In genomic region chr3:103735776-103736600, GRCm38 (mm10) we compare ENCODE assay signal across 13 mouse cellular contexts. TPM values are rescaled to one million over a fixed set of nuclear protein-coding genes. Genes with fewer than 3 reads are reported as not detected.
DNase-seq lines count a peak whose midpoint lies in the region; ATAC-seq and TF ChIP-seq lines count a peak whose summit lies in the region.
"Had no signal": no experiment of that assay in that cellular context is flagged by ENCODE, and none has a peak within 500 bp of the region (broad histone marks: within the 10 kb centered on the region; RNA-seq: fewer than 3 reads in every experiment).

No protein-coding gene starts in this region.

- peak overlapping the region; percentile 43 to 45; a peak in 3 of 4 replicates for H3K4me3 ChIP-seq in heart, embryonic 14.5 days (ENCODE audit: control insufficient read depth in 1 of 2, insufficient read depth in 1 of 2, low read depth in 1 of 2, low read length in 2 of 2)
- H3K4me3 ChIP-seq in CH12.LX (replicated peaks in 1 of 3; ENCODE audit: low read depth in 2 of 3, low read length in 2 of 3, poor library complexity in 1 of 3): peak overlapping the region; percentile 55 to 62 (median 61)
- H3K4me3 ChIP-seq in embryonic facial prominence, embryonic 14.5 days (ENCODE audit: low read depth, low read length): peak overlapping the region; percentile 48
- peak overlapping the region; percentile 47 for H3K4me3 ChIP-seq in limb, embryonic 15.5 days
- H3K4me3 ChIP-seq in midbrain, embryonic 13.5 days (replicated peaks): no peak overlapping the region
- H3K4me3 ChIP-seq: hindbrain, embryonic 15.5 days; liver, embryonic 12.5 days had no signal

- H3K27ac ChIP-seq in heart, embryonic 14.5 days (replicated peaks in 1 of 2; ENCODE audit: control insufficient read depth in 1 of 2, insufficient read depth in 1 of 2, low read depth in 2 of 2, low read length in 2 of 2): peak overlapping the region; percentile 85 to 94
- peak overlapping the region; percentile 78 for H3K27ac ChIP-seq in CH12.LX (ENCODE audit: insufficient read depth, low read depth)
- H3K27ac ChIP-seq in embryonic facial prominence, embryonic 14.5 days (replicated peaks; ENCODE audit: low read depth, low read length): peak overlapping the region; percentile 91
- H3K27ac ChIP-seq in limb, embryonic 15.5 days: peak overlapping the region; percentile 96
- H3K27ac ChIP-seq in midbrain, embryonic 13.5 days: no peak overlapping the region

- intact Hi-C loops in heart, postnatal 25 days (cut with DNase I): loop anchor here (2.0 to 5.0 kb wide), 3 partner anchors 151 to 309 kb away; no protein-coding TSS in a partner anchor

- dilution Hi-C loops in CH12.LX (cut with MboI; ENCODE audit: extremely low pct_ligation_motif_present, extremely low pct_unique_long_range_greater_than_20kb, low sequenced_read_pairs): no loop called here

- DNase-seq in heart, postnatal 25 days (ENCODE audit: low spot score): no peak
- no peak for DNase-seq in CH12.LX (ENCODE audit: extremely low read depth)
- DNase-seq in embryonic facial prominence, embryonic 14.5 days (ENCODE audit: low spot score): peak; percentile 73
- DNase-seq in layer of hippocampus, adult 18-20 months (ENCODE audit: low spot score in 2 of 2): no peak
- no peak for DNase-seq in ovary, postnatal 10 days (ENCODE audit: low spot score)
- DNase-seq: cerebellum, postnatal 14 days had no signal

- in situ Hi-C loops in CH12.LX (cut with MboI; ENCODE audit: low pct_ligation_motif_present, low pct_unique_long_range_greater_than_20kb, low sequenced_read_pairs): loop anchor here (5.0 to 10.0 kb wide), 2 partner anchors 44 to 301 kb away; no protein-coding TSS in a partner anchor

- 49% methylated on average over 28 of the region's 28 CpGs for WGBS in heart, embryonic 14.5 days
- WGBS in embryonic facial prominence, embryonic 14.5 days: 53% methylated on average over 28 of the region's 28 CpGs
- WGBS in limb, embryonic 15.5 days: 47% methylated on average over 28 of the region's 28 CpGs
- WGBS in midbrain, embryonic 13.5 days: 79% methylated on average over 28 of the region's 28 CpGs

- H3K9me3 ChIP-seq in heart, embryonic 14.5 days (ENCODE audit: control insufficient read depth, low read length): no peaks in the 10 kb centered on the region
- no peaks in the 10 kb centered on the region for H3K9me3 ChIP-seq in CH12.LX (replicated peaks; ENCODE audit: low read length)
- no peaks in the 10 kb centered on the region for H3K9me3 ChIP-seq in embryonic facial prominence, embryonic 14.5 days (ENCODE audit: control insufficient read depth, low read length)
- no peaks in the 10 kb centered on the region for H3K9me3 ChIP-seq in limb, embryonic 15.5 days
- H3K9me3 ChIP-seq in midbrain, embryonic 13.5 days: no peaks in the 10 kb centered on the region
- H3K9me3 ChIP-seq: hindbrain, embryonic 15.5 days; liver, embryonic 12.5 days had no signal

- no peak for TF ChIP-seq CTCF in CH12.LX (conservative IDR thresholded peaks at IDR 0.05 in 1 of 2, IDR thresholded peaks at IDR 0.05 in 1 of 2; ENCODE audit: low read depth in 2 of 2, low read length in 2 of 2)

- TF ChIP-seq EP300 in CH12.LX (IDR thresholded peaks at IDR 0.05; ENCODE audit: low read length): no peak

- H3K4me1 ChIP-seq in heart, embryonic 14.5 days (ENCODE audit: control insufficient read depth in 2 of 2, insufficient read depth in 2 of 2, low read length in 2 of 2): peaks cover 46% of the 10 kb centered on the region in 2 experiments
- peaks cover 31 to 82% of the 10 kb centered on the region in 2 experiments for H3K4me1 ChIP-seq in CH12.LX (ENCODE audit: control insufficient read depth in 1 of 2, insufficient read depth in 2 of 2)
- H3K4me1 ChIP-seq in embryonic facial prominence, embryonic 14.5 days (ENCODE audit: control insufficient read depth, insufficient read depth, low read length): peaks cover 47% of the 10 kb centered on the region
- peaks cover 56% of the 10 kb centered on the region for H3K4me1 ChIP-seq in limb, embryonic 15.5 days
- peaks cover 57% of the 10 kb centered on the region for H3K4me1 ChIP-seq in midbrain, embryonic 13.5 days (replicated peaks)

- peak; percentile 5; the same call in 1 of the 2 replicates for ATAC-seq in heart, embryonic 14.5 days (ENCODE audit: insufficient number of reproducible peaks, insufficient read depth, low FRiP score, low read depth)
- ATAC-seq in embryonic facial prominence, embryonic 14.5 days (ENCODE audit: low read depth): no peak
- no peak for ATAC-seq in limb, embryonic 15.5 days (ENCODE audit: insufficient number of reproducible peaks, low FRiP score, low TSS enrichment, low read depth)
- no peak for ATAC-seq in midbrain, embryonic 13.5 days
- ATAC-seq: liver, embryonic 12.5 days had no signal

- peak overlapping the region; percentile 74 for H3K9ac ChIP-seq in heart, embryonic 14.5 days (ENCODE audit: low read length)
- H3K9ac ChIP-seq in CH12.LX (ENCODE audit: insufficient read depth, low read depth): peak overlapping the region; percentile 56
- H3K9ac ChIP-seq in embryonic facial prominence, embryonic 14.5 days (ENCODE audit: low read depth, low read length): peak overlapping the region; percentile 64
- 0 out of 2 replicates have a peak overlapping the region, but pooled peaks have one; percentile 20 for H3K9ac ChIP-seq in limb, embryonic 15.5 days
- H3K9ac ChIP-seq in midbrain, embryonic 13.5 days (replicated peaks): no peak overlapping the region
- H3K9ac ChIP-seq: hindbrain, embryonic 15.5 days; liver, embryonic 12.5 days had no signal

- no peaks in the 10 kb centered on the region for H3K27me3 ChIP-seq in heart, embryonic 14.5 days (ENCODE audit: control insufficient read depth, insufficient read depth, low read length)
- no peaks in the 10 kb centered on the region for H3K27me3 ChIP-seq in CH12.LX (replicated peaks)
- H3K27me3 ChIP-seq in embryonic facial prominence, embryonic 14.5 days (replicated peaks; ENCODE audit: control insufficient read depth, insufficient read depth, low read length): no peaks in the 10 kb centered on the region
- no peaks in the 10 kb centered on the region for H3K27me3 ChIP-seq in limb, embryonic 15.5 days
- peaks cover 6% of the 10 kb centered on the region; the same call in 1 of the 2 replicates for H3K27me3 ChIP-seq in midbrain, embryonic 13.5 days
- H3K27me3 ChIP-seq: hindbrain, embryonic 15.5 days; liver, embryonic 12.5 days had no signal

- H3K4me2 ChIP-seq in heart, embryonic 14.5 days (ENCODE audit: low read length): peak overlapping the region; percentile 68
- H3K4me2 ChIP-seq in CH12.LX (ENCODE audit: insufficient read depth, low read depth, poor library complexity, severe bottlenecking): peak overlapping the region; percentile 74
- H3K4me2 ChIP-seq in embryonic facial prominence, embryonic 14.5 days (ENCODE audit: low read depth, low read length): peak overlapping the region; percentile 56
- peak overlapping the region; percentile 52 for H3K4me2 ChIP-seq in limb, embryonic 15.5 days
- H3K4me2 ChIP-seq in midbrain, embryonic 13.5 days (replicated peaks): no peak overlapping the region

- no peaks in the 10 kb centered on the region for H3K36me3 ChIP-seq in heart, embryonic 14.5 days (ENCODE audit: control insufficient read depth, insufficient read depth, low read length)
- peaks cover 0 to 15% of the 10 kb centered on the region in 2 experiments for H3K36me3 ChIP-seq in CH12.LX (replicated peaks in 1 of 2; ENCODE audit: control insufficient read depth in 1 of 2, insufficient read depth in 1 of 2, low read length in 1 of 2)
- H3K36me3 ChIP-seq in embryonic facial prominence, embryonic 14.5 days (ENCODE audit: control insufficient read depth, insufficient read depth, low read length): peaks cover 9% of the 10 kb centered on the region; the same call in 1 of the 2 replicates
- H3K36me3 ChIP-seq in limb, embryonic 15.5 days: no peaks in the 10 kb centered on the region; the same call in 1 of the 2 replicates
- no peaks in the 10 kb centered on the region for H3K36me3 ChIP-seq in midbrain, embryonic 13.5 days
- H3K36me3 ChIP-seq: hindbrain, embryonic 15.5 days had no signal

- TF ChIP-seq POLR2A in CH12.LX (IDR thresholded peaks at IDR 0.05; ENCODE audit: low read depth, low read length): no peak

- peaks cover 6% of the 10 kb centered on the region; the same call in 1 of the 2 replicates for H3K79me2 ChIP-seq in CH12.LX (replicated peaks; ENCODE audit: control insufficient read depth, extremely low read depth, insufficient read depth, poor library complexity, severe bottlenecking)

- TF ChIP-seq RAD21 in CH12.LX (IDR thresholded peaks at IDR 0.05; ENCODE audit: low read depth, low read length): no peak

RNA-seq across cellular contexts. Expression of gene Olfml3, which starts 1.8 kb away (rescaled TPM):
- 23.5 and 27.4 TPM in 2 replicates for polyA plus RNA-seq in heart, embryonic 14.5 days (2014; fragmentation: Nextera tagmentation; extraction: Ambion mirVana)
- 1 to 10 TPM; 5.4 to 5.7 TPM for total RNA-seq in heart, postnatal 25 days (2021)
- total RNA-seq in CH12.LX (2012; rRNA removed): 14.0 and 16.0 TPM in 2 replicates
- total RNA-seq in CH12.LX (2014; rRNA removed): 18.3 and 19.7 TPM in 2 replicates
- 33.3 and 34.0 TPM in 2 replicates for polyA plus RNA-seq in CH12.LX (2012; ENCODE audit: insufficient read length, low read depth)
- 73.3 and 79.1 TPM in 2 replicates for polyA plus RNA-seq in embryonic facial prominence, embryonic 14.5 days (2014; fragmentation: Nextera tagmentation; extraction: Ambion mirVana)
- 71.8 and 79.7 TPM in 2 replicates for polyA plus RNA-seq in limb, embryonic 15.5 days (2015; fragmentation: Nextera tagmentation; extraction: Ambion mirVana)
- total RNA-seq in layer of hippocampus, adult 18-20 months (2021): 10 to 100 TPM; 12.0 to 14.1 TPM
- polyA plus RNA-seq in midbrain, embryonic 13.5 days (2015; fragmentation: Nextera tagmentation; extraction: Ambion mirVana): 3.3 TPM in 2 replicates

RNA-seq across cellular contexts. Expression of gene Gm10964, which starts 3.2 kb away (rescaled TPM):
- not detected in 2 replicates for polyA plus RNA-seq in heart, embryonic 14.5 days (2014; fragmentation: Nextera tagmentation; extraction: Ambion mirVana)
- not detected for total RNA-seq in heart, postnatal 25 days (2021)
- not detected in 2 replicates for total RNA-seq in CH12.LX (2012; rRNA removed)
- not detected in 2 replicates for total RNA-seq in CH12.LX (2014; rRNA removed)
- polyA plus RNA-seq in CH12.LX (2012; ENCODE audit: insufficient read length, low read depth): not detected in 2 replicates
- not detected in 2 replicates for polyA plus RNA-seq in embryonic facial prominence, embryonic 14.5 days (2014; fragmentation: Nextera tagmentation; extraction: Ambion mirVana)
- not detected in 2 replicates for polyA plus RNA-seq in limb, embryonic 15.5 days (2015; fragmentation: Nextera tagmentation; extraction: Ambion mirVana)
- not detected for total RNA-seq in layer of hippocampus, adult 18-20 months (2021)
- not detected in 2 replicates for polyA plus RNA-seq in midbrain, embryonic 13.5 days (2015; fragmentation: Nextera tagmentation; extraction: Ambion mirVana)
- total RNA-seq: adrenal gland, postnatal 10 days; ES-E14 had no signal
- polyA plus RNA-seq: hindbrain, embryonic 15.5 days; liver, embryonic 12.5 days had no signal

RNA-seq across cellular contexts. Expression of gene Hipk1, which starts 55.4 kb away (rescaled TPM):
- polyA plus RNA-seq in heart, embryonic 14.5 days (2014; fragmentation: Nextera tagmentation; extraction: Ambion mirVana): 14.4 and 15.3 TPM in 2 replicates
- total RNA-seq in heart, postnatal 25 days (2021): 100 to 1,000 TPM in 1 of 2 experiments, 10 to 100 TPM in 1; 90.0 to 101 TPM
- 32.7 and 36.5 TPM in 2 replicates for total RNA-seq in CH12.LX (2012; rRNA removed)
- 25.1 and 26.2 TPM in 2 replicates for total RNA-seq in CH12.LX (2014; rRNA removed)
- polyA plus RNA-seq in CH12.LX (2012; ENCODE audit: insufficient read length, low read depth): 31.1 and 35.9 TPM in 2 replicates
- 15.4 and 17.3 TPM in 2 replicates for polyA plus RNA-seq in embryonic facial prominence, embryonic 14.5 days (2014; fragmentation: Nextera tagmentation; extraction: Ambion mirVana)
- 10.4 and 10.8 TPM in 2 replicates for polyA plus RNA-seq in limb, embryonic 15.5 days (2015; fragmentation: Nextera tagmentation; extraction: Ambion mirVana)
- total RNA-seq in layer of hippocampus, adult 18-20 months (2021): 100 to 1,000 TPM; 131 to 137 TPM
- polyA plus RNA-seq in midbrain, embryonic 13.5 days (2015; fragmentation: Nextera tagmentation; extraction: Ambion mirVana): 13.2 and 14.5 TPM in 2 replicates
